Mouse (Mus musculus): ENCODE measurements around the gene Peli2.

Peli2 gene

GRCm38 (mm10) chr14:48186302-48186701 is 65.7 kb downstream of the Peli2 start:
- DNase-seq (ENCODE audit: low read depth in 1 of 2, low spot score in 2 of 2) = no peak

- no peak for DNase-seq (ENCODE audit: low read depth in 1 of 2, low spot score in 2 of 2)
Observed at GRCm38 (mm10) chr14:48187100-48187499, 66.5 kb downstream of the Peli2 start.

- DNase-seq (ENCODE audit: low read depth in 1 of 2, low spot score in 2 of 2) = no peak
Observed at GRCm38 (mm10) chr14:48189330-48189729, 68.7 kb downstream of the Peli2 start.

- DNase-seq (ENCODE audit: low read depth in 1 of 2, low spot score in 2 of 2) = no peak
Observed at GRCm38 (mm10) chr14:48190946-48191345, 70.3 kb downstream of the Peli2 start.

- DNase-seq (ENCODE audit: low read depth in 1 of 2, low spot score in 2 of 2) = no peak
Observed at GRCm38 (mm10) chr14:48191925-48192324, 71.3 kb downstream of the Peli2 start.

GRCm38 (mm10) chr14:48196804-48197203 is 76.2 kb downstream of the Peli2 start:
- no peak for DNase-seq (ENCODE audit: low read depth in 1 of 2, low spot score in 2 of 2)

- DNase-seq (ENCODE audit: low read depth in 1 of 2, low spot score in 2 of 2) = no peak
Observed at GRCm38 (mm10) chr14:48197287-48197686, 76.7 kb downstream of the Peli2 start.

GRCm38 (mm10) chr14:48198190-48198954 is 77.7 kb downstream of the Peli2 start:
- DNase-seq (ENCODE audit: low read depth in 1 of 2, low spot score in 2 of 2) = no peak

GRCm38 (mm10) chr14:48198957-48199356 is 78.3 kb downstream of the Peli2 start:
- no peak for DNase-seq (ENCODE audit: low read depth in 1 of 2, low spot score in 2 of 2)

GRCm38 (mm10) chr14:48199506-48199905 is 78.9 kb downstream of the Peli2 start:
- no peak for DNase-seq (ENCODE audit: low read depth in 1 of 2, low spot score in 2 of 2)

GRCm38 (mm10) chr14:48200291-48200690 is 79.7 kb downstream of the Peli2 start:
- no peak for DNase-seq (ENCODE audit: low read depth in 1 of 2, low spot score in 2 of 2)

- no peak for DNase-seq (ENCODE audit: low read depth in 1 of 2, low spot score in 2 of 2)
Observed at GRCm38 (mm10) chr14:48200788-48201187, 80.2 kb downstream of the Peli2 start.

- no peak for DNase-seq (ENCODE audit: low read depth in 1 of 2, low spot score in 2 of 2)
Observed at GRCm38 (mm10) chr14:48201403-48201802, 80.8 kb downstream of the Peli2 start.

- no peak for DNase-seq (ENCODE audit: low read depth in 1 of 2, low spot score in 2 of 2)
Observed at GRCm38 (mm10) chr14:48202096-48203036, 81.7 kb downstream of the Peli2 start.

GRCm38 (mm10) chr14:48205044-48205443 is 84.4 kb downstream of the Peli2 start:
- DNase-seq (ENCODE audit: low read depth in 1 of 2, low spot score in 2 of 2) = no peak

- DNase-seq (ENCODE audit: low read depth in 1 of 2, low spot score in 2 of 2) = no peak
Observed at GRCm38 (mm10) chr14:48205635-48206034, 85.0 kb downstream of the Peli2 start.

- DNase-seq (ENCODE audit: low read depth in 1 of 2, low spot score in 2 of 2) = no peak
Observed at GRCm38 (mm10) chr14:48207119-48207518, 86.5 kb downstream of the Peli2 start.

GRCm38 (mm10) chr14:48207746-48208640 is 87.4 kb downstream of the Peli2 start:
- no peak for DNase-seq (ENCODE audit: low read depth in 1 of 2, low spot score in 2 of 2)

- DNase-seq (ENCODE audit: low read depth in 1 of 2, low spot score in 2 of 2) = no peak
Observed at GRCm38 (mm10) chr14:48209436-48209835, 88.8 kb downstream of the Peli2 start.

- DNase-seq (ENCODE audit: low read depth in 1 of 2, low spot score in 2 of 2) = no peak
Observed at GRCm38 (mm10) chr14:48210089-48210488, 89.5 kb downstream of the Peli2 start.

- no peak for DNase-seq (ENCODE audit: low read depth in 1 of 2, low spot score in 2 of 2)
Observed at GRCm38 (mm10) chr14:48211526-48211925, 90.9 kb downstream of the Peli2 start.
